8 mouse cellular contexts compared by ENCODE assay signal in genomic region chr16:22009099-22009584, GRCm38 (mm10). TPM values are rescaled to one million over a fixed set of nuclear protein-coding genes. Genes with fewer than 3 reads are reported as not detected.
A peak's percentile ranks its signal among the peaks of the same experiment; 100 is the strongest.
DNase-seq lines count a peak whose midpoint lies in the region; ATAC-seq and TF ChIP-seq lines count a peak whose summit lies in the region.

Gene Senp2, plus strand, starts transcription at chr16:22009484.

- intact Hi-C loops in heart, postnatal 36 days (cut with DNase I) = loop anchor here (5.0 kb wide), 1 partner anchor 62 kb away; the partner anchor contains the start of gene Tmem41a

- peak within 1 kb of the TSS; percentile 84 for H3K4me2 ChIP-seq in forebrain, embryonic 16.5 days (ENCODE audit: low read length)
- peak within 1 kb of the TSS; percentile 70 for H3K4me2 ChIP-seq in lung, embryonic 14.5 days

- peaks cover 31% of the 10 kb centered on the region for H3K4me1 ChIP-seq in G1E (ENCODE audit: insufficient read depth, low read depth, low read length)
- H3K4me1 ChIP-seq in forebrain, embryonic 16.5 days (replicated peaks; ENCODE audit: control insufficient read depth, insufficient read depth, low read length) = peaks cover 13% of the 10 kb centered on the region
- no peaks in the 10 kb centered on the region for H3K4me1 ChIP-seq in lung, embryonic 14.5 days (ENCODE audit: insufficient read depth)
- H3K4me1 ChIP-seq in olfactory bulb, adult 2 months (ENCODE audit: control insufficient read depth, insufficient read depth, low read length) = peaks cover 5% of the 10 kb centered on the region; the same call in 1 of the 2 replicates
- peaks cover 5% of the 10 kb centered on the region for H3K4me1 ChIP-seq in thymus, adult 2 months (replicated peaks; ENCODE audit: control insufficient read depth, insufficient read depth, low read length)

- peak; percentile 99 for ATAC-seq in G1E (ENCODE audit: extremely low read depth, insufficient number of reproducible peaks, low FRiP score, poor library complexity, severe bottlenecking)
- ATAC-seq in forebrain, embryonic 16.5 days = peak; percentile 99
- peak; percentile 99 for ATAC-seq in lung, embryonic 14.5 days (ENCODE audit: insufficient read depth)

- peak within 1 kb of the TSS; percentile 93 for H3K9ac ChIP-seq in forebrain, embryonic 16.5 days (replicated peaks; ENCODE audit: low read depth, low read length)
- H3K9ac ChIP-seq in lung, embryonic 14.5 days = peak within 1 kb of the TSS; percentile 94

- WGBS in forebrain, embryonic 16.5 days = under 1% methylated on average over 45 of the region's 45 CpGs
- under 1% methylated on average over 45 of the region's 45 CpGs for WGBS in lung, embryonic 14.5 days
- WGBS in olfactory bulb, adult 2 months = 1% methylated on average over 45 of the region's 45 CpGs
- WGBS in thymus, adult 2 months = under 1% methylated on average over 42 of the region's 45 CpGs

- peak; percentile 45; the same call in 1 of the 2 replicates for TF ChIP-seq POLR2A in olfactory bulb, adult 2 months (IDR thresholded peaks at IDR 0.05; ENCODE audit: insufficient read depth, low read depth, low read length)
- TF ChIP-seq POLR2A in thymus, adult 2 months (IDR thresholded peaks at IDR 0.05; ENCODE audit: control insufficient read depth, extremely low read depth, insufficient read depth, low read length, poor library complexity) = peak; percentile 62; the same call in 1 of the 2 replicates

- peak within 1 kb of the TSS; percentile 69 for H3K27ac ChIP-seq in forebrain, embryonic 16.5 days (ENCODE audit: low read length)
- peak within 1 kb of the TSS; percentile 89 for H3K27ac ChIP-seq in layer of hippocampus, adult 2 months
- peak within 1 kb of the TSS; percentile 73 for H3K27ac ChIP-seq in lung, embryonic 14.5 days (ENCODE audit: low read depth)
- no peak within 1 kb of the TSS for H3K27ac ChIP-seq in olfactory bulb, adult 2 months (ENCODE audit: insufficient read depth, low read depth, low read length)
- no peak within 1 kb of the TSS for H3K27ac ChIP-seq in thymus, adult 2 months (ENCODE audit: control insufficient read depth, insufficient read depth, low read length)

- no peak for TF ChIP-seq CTCF in G1E (IDR thresholded peaks at IDR 0.05; ENCODE audit: low read depth, low read length)
- TF ChIP-seq CTCF in layer of hippocampus, adult 2 months (conservative IDR thresholded peaks at IDR 0.05) = no peak
- TF ChIP-seq CTCF in lung, embryonic 14.5 days (IDR thresholded peaks at IDR 0.05; ENCODE audit: low read depth) = no peak
- TF ChIP-seq CTCF in olfactory bulb, adult 2 months (IDR thresholded peaks at IDR 0.05; ENCODE audit: insufficient read depth, low read depth, low read length) = no peak
- TF ChIP-seq CTCF in thymus, adult 2 months (IDR thresholded peaks at IDR 0.05; ENCODE audit: borderline replicate concordance, control insufficient read depth, extremely low read depth, insufficient read depth, low read length, poor library complexity) = peak; percentile 47

- H3K9me3 ChIP-seq in G1E (replicated peaks) = no peaks in the 10 kb centered on the region
- no peaks in the 10 kb centered on the region for H3K9me3 ChIP-seq in forebrain, embryonic 16.5 days (ENCODE audit: control insufficient read depth, low read length)
- no peaks in the 10 kb centered on the region for H3K9me3 ChIP-seq in lung, embryonic 14.5 days (ENCODE audit: low read depth, low read length)

- H3K27me3 ChIP-seq in G1E (ENCODE audit: insufficient read depth, low read length) = peaks cover 11% of the 10 kb centered on the region
- no peaks in the 10 kb centered on the region for H3K27me3 ChIP-seq in forebrain, embryonic 16.5 days (replicated peaks; ENCODE audit: control insufficient read depth, insufficient read depth, low read length)
- H3K27me3 ChIP-seq in lung, embryonic 14.5 days (ENCODE audit: insufficient read depth, low read length) = no peaks in the 10 kb centered on the region
- H3K27me3 ChIP-seq in thymus, adult 2 months (ENCODE audit: control insufficient read depth, insufficient read depth, low read length) = no peaks in the 10 kb centered on the region

- peak within 1 kb of the TSS; percentile 95 for H3K4me3 ChIP-seq in G1E (ENCODE audit: low read depth, low read length)
- H3K4me3 ChIP-seq in forebrain, embryonic 16.5 days (replicated peaks; ENCODE audit: low read length) = peak within 1 kb of the TSS; percentile 98
- H3K4me3 ChIP-seq in layer of hippocampus, adult 2 months = peak within 1 kb of the TSS; percentile 94
- peak within 1 kb of the TSS; percentile 97 for H3K4me3 ChIP-seq in lung, embryonic 14.5 days (ENCODE audit: low read depth, low read length)
- H3K4me3 ChIP-seq in olfactory bulb, adult 2 months (ENCODE audit: insufficient read depth, low read depth, low read length) = peak within 1 kb of the TSS; percentile 76
- H3K4me3 ChIP-seq in thymus, adult 2 months (ENCODE audit: control insufficient read depth, insufficient read depth, low read length) = peak within 1 kb of the TSS; percentile 98

- H3K36me3 ChIP-seq in G1E (replicated peaks) = peaks cover 22% of the 10 kb centered on the region
- H3K36me3 ChIP-seq in forebrain, embryonic 16.5 days (ENCODE audit: control insufficient read depth, insufficient read depth) = no peaks in the 10 kb centered on the region
- 0 out of 2 replicates have a peak, but pooled peaks cover 3% of the 10 kb centered on the region for H3K36me3 ChIP-seq in lung, embryonic 14.5 days (ENCODE audit: insufficient read depth)
- peaks cover 3% of the 10 kb centered on the region; the same call in 1 of the 2 replicates for H3K36me3 ChIP-seq in thymus, adult 2 months (ENCODE audit: control insufficient read depth, insufficient read depth, low read length)

- DNase-seq in G1E (ENCODE audit: low spot score) = peak; percentile 86
- DNase-seq in cerebellum, adult 18-20 months = peak; percentile 100
- peak; percentile 99 to 100 for DNase-seq in heart, postnatal 36 days
- DNase-seq in layer of hippocampus, adult 2 months (ENCODE audit: low spot score in 2 of 2) = peak; percentile 100
- DNase-seq in lung, embryonic 14.5 days = peak; percentile 100
- peak; percentile 100 for DNase-seq in thymus, adult 2 months

RNA-seq across cellular contexts. Expression of gene Senp2, which starts in this region (rescaled TPM):
- total RNA-seq in G1E (2014; fragmentation: Nextera tagmentation) (104 and 111 TPM in 2 replicates), G1E (2017) (34.6 and 45.1 TPM in 2 replicates)
- 15.6 and 16.3 TPM in 2 replicates for polyA plus RNA-seq in G1E (2012)
- 50.6 and 51.2 TPM in 2 replicates for polyA plus RNA-seq in forebrain, embryonic 16.5 days (2015; fragmentation: Nextera tagmentation; extraction: Ambion mirVana)
- 10 to 100 TPM; 19.8 to 19.9 TPM for total RNA-seq in heart, postnatal 36 days (2021)
- total RNA-seq in layer of hippocampus, adult 2 months (2021) = 10 to 100 TPM; 81.1 to 90.7 TPM
- polyA plus RNA-seq in lung, embryonic 14.5 days (2014; fragmentation: Nextera tagmentation; extraction: Ambion mirVana) = 52.7 and 53.1 TPM in 2 replicates
- polyA plus RNA-seq in olfactory bulb, adult 2 months (2012; ENCODE audit: insufficient read depth, insufficient read length, low replicate concordance, missing spikeins) = 137 TPM in 1 of 2 replicates, not detected in the other
- polyA plus RNA-seq in thymus, adult 2 months (2012; rRNA removed) = 19.2 and 21.6 TPM in 2 replicates

Comparison
In these comparisons a context has a peak if more than half of its experiments do, and no peak if none do; other contexts are left out.
1. H3K27ac ChIP-seq: peak in forebrain, embryonic 16.5 days (single experiment), layer of hippocampus, adult 2 months (single experiment) and lung, embryonic 14.5 days (single experiment); none in olfactory bulb, adult 2 months (single experiment) and thymus, adult 2 months (single experiment).
2. Peak in every context shown above with its lines, with median percentiles within 50 percentile points of each other: ATAC-seq, DNase-seq and H3K4me3 ChIP-seq.